Mouse (Mus musculus): ENCODE results near the gene Ybx2. TPM values are rescaled to one million over a fixed set of nuclear protein-coding genes. Genes with fewer than 3 reads are reported as not detected.

Ybx2 gene
- total RNA-seq, 2 experiments from 2014 or later: 5.0 TPM; not detected in 1

DNA sequence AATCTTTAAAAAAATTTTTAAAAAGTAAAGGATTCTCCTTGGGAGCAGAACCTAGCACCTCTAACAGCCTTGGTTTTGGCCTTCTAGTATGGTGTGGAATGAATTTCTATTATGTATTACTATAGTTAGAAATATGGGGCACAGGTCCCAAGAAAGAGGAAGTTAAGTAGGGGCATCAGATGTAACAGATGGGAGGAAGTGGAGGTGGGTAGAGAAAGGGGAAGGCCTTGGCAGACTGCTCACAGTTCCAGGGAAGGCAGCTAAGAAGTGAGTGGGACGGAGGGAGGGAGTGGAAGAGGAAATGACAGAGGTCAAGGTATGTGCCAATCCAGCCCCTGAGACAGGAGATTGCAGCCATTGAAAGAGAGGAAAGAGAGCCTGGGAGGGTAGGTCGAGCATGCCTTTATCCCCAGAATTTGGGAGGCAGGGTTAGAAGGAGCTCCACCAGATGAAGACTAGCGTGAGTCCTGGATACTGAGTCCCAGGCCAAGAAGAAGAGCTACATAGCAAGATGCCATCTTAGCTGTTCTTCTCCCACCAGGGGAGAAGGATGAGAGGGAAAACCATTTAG is 4.5 kb upstream of the Ybx2 start:
- ATAC-seq (replicated peaks; ENCODE audit: low FRiP score, poor library complexity, severe bottlenecking): no peak

DNA sequence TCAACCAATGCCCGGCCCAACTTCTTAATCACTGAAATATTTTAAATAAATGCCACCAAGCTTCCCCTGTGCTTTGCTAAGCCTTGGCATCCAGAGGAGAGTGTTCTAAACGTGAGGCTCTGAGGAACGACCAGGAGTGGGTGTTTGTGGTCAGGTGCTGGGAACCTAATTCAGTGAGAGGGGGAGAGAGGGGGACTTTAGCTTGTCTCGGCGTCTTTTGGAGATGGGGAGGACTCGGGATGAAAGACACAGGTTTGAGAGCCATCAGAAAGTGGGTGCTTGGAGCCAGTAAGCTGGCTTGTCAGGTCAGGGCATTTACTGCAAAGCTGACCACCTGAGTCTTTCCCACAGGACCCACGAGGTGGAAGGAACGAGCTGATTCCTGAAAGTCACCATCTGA is 3.8 kb upstream of the Ybx2 start:
- no peak for ATAC-seq (replicated peaks; ENCODE audit: low FRiP score, poor library complexity, severe bottlenecking)

DNA sequence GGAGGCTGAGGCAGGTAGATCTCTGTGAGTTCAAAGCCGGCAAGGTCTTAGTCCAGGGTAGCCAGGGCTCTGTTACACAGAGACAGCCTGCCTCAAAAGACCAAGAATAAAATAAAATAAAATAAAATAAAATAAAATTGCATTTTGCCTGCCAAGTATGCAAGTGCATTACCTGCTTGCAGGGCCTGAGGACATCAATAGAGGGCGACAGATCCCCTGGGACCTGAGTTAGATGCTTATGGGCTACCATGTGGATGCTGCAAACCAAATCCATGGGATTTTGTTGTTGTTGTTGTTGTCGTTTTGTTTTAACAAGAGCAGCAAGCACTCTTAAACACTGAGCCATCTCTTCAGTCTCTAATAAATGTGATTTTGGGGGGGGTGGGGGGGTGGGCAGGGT is 3.3 kb upstream of the Ybx2 start:
- no peak for ATAC-seq (replicated peaks; ENCODE audit: low FRiP score, poor library complexity, severe bottlenecking)

DNA sequence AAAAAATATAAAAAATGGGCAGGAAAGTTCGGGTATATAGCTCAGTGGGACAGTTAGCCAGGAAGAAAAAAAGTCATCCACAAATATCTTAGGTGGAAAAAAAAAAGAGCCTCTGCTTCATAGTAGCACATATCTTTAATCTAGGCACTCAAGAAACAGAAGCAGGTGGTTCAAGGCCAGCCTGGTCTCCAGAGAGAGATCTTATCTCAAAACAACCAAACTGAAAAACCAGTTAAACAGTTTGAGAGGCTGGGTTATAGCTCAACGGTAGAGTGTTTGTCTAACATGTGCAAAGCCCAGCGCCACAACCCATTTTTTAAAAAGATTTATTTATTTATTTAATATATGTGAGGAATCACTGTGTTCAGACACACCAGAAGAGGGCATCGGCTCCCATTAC is 2.5 kb upstream of the Ybx2 start:
- no peak for ATAC-seq (replicated peaks; ENCODE audit: low FRiP score, poor library complexity, severe bottlenecking)

DNA sequence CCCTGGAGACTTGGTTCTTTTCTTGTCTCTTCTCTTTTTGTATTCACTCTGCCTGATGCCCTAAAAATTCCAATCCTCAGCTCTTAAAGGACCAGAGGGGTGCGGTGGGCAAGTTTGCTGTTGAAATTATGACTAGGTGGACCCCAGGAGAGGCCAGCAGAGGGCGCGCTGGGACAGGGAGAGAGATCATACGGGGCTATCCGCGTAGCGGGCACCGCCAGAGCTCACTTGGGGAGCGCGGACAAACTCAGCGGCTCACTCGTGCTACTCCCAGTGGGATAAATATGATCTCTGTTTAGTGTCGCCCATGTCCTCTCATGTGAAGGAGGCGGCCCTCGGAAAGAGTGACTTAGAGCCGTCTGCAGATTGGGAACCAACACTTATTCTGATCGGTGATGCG is 1.4 kb upstream of the Ybx2 start:
- ATAC-seq (replicated peaks; ENCODE audit: low FRiP score, poor library complexity, severe bottlenecking): peak; percentile 79

DNA sequence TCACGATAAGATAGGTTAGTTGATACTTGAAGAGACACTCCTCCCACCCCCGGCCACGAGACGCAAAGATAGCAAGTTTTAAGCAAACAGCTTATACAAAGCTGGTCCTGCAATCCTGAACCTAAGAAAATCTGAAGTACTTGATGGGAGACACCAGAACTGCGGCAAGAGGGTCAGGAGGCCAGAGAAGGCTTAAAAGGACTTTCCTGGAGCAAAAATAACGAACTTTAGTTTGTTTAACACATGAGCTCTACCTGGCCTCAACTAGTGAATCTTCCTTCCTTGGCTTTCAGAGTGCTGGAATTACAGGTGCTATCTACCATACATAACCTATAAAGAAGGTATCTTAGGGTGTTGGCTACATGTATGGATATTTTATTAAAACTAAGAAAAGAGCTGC is 915 bp upstream of the Ybx2 start:
- ATAC-seq (replicated peaks; ENCODE audit: low FRiP score, poor library complexity, severe bottlenecking): no peak

DNA sequence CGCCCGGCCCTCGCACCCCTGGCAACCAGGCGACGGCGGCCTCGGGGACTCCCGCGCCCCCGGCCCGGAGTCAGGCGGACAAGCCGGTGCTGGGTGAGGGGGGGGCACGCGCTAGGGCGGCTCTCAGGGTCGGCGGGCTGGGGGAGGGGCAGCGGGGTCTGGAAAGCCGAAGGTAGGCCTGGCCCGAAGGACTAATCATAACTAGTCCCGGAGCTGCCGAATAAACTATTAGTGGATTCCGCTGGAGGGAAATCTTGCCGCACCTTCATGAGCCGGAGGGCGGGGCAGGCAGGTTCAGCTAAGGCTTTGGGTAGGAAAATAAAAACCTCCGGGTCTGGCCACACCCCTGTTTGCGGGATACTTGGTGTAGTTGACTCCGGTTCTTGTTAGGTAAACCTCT is 560 bp downstream of the Ybx2 start:
- no peak for ATAC-seq (replicated peaks; ENCODE audit: low FRiP score, poor library complexity, severe bottlenecking)

DNA sequence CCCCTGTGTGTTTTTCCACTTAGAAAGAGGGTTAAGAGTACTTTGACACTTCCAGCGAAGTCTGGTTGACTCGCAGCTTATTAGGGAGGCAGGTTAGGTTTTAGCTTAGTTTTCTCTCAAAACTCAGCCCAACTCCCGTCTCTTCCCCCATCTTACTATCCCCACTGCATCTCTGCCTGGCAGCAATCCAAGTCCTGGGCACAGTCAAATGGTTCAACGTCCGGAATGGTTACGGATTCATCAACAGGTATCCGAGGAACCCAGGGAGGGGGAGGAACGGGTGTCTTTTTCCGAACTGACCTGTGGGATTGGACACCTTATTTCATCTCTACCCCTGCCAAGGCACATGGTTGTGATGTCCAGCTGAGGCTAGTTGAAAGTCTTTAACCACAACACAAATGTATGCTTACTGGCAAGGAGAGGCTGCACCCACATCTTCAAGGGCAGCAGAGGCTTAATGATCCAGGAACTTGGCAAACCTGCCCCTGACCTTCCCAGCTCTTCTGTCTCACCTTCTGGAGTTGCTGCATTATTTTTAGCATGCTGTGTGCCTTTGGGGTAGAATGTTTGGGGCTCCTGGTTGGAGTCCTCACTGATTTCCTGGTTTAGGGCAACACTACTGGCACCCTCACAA is 1.2 kb downstream of the Ybx2 start:
- ATAC-seq (replicated peaks; ENCODE audit: low FRiP score, poor library complexity, severe bottlenecking): no peak

DNA sequence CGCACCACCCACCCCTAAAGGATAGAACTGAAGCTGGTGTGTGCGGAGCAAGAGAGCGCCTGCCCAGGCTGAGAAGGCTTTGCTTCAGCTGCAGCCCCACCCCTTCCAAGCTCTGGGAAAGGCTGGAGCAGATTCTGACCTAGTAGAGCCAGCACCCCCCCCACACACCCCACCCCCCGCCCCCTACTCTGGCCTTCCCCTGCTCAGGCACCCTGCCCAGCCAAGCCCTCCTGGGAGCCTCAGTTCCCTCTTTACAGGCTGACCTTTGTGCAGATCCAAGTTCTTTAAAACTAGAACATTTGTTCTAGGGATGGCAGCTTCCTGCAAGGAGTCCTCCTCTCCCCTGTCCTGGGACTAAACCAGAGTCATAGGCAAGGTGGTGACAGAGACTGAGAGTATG is 1.8 kb downstream of the Ybx2 start:
- no peak for ATAC-seq (replicated peaks; ENCODE audit: low FRiP score, poor library complexity, severe bottlenecking)

DNA sequence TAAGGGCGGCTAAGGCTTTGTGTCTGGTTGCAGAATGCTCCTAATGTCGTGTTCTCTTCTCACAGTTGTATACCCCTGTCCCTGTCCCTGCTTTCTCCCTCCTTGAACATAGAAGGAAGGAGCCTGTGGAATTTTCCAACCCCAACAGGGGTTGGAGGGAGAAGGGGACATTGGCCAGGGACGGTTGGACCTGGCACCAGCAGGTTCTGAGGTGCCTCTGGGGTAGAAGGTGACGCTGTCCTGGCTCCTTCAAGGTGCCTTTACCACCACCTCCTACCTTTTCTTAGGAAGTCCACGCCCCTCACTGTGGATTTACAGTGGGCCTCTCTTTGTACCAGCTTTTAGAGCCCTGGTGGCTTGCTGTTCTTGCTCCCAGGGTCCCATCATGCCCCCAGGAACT is 2.2 kb downstream of the Ybx2 start:
- ATAC-seq (replicated peaks; ENCODE audit: low FRiP score, poor library complexity, severe bottlenecking): no peak

DNA sequence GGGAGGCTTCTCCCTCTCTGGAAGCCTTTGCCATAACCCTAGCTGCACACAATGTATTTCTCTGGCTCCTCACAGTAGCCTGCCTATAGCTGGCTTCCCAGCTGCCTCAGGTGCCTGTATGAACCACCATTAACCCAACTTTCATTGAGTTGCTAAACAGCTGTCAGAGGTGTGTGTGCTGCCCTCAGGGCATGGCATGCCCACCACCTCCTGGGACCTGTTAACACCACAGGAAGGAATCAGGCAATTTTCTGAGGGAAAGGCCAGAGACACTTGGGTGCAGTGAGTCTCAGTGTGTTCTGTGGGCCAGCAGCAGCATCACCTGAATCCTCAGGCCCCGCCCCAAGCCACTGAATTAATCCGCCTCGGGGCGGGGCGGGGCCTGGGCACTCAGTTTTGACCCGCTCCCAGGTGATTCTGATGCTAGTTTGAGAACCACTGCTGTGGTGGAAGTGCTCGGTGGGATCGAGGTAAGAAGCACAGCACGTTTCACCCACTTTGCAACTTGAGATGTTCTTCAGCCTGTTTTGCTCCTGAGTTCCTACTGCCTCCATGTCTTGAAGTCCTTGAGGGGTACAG is 2.9 kb downstream of the Ybx2 start:
- no peak for ATAC-seq (replicated peaks; ENCODE audit: low FRiP score, poor library complexity, severe bottlenecking)

DNA sequence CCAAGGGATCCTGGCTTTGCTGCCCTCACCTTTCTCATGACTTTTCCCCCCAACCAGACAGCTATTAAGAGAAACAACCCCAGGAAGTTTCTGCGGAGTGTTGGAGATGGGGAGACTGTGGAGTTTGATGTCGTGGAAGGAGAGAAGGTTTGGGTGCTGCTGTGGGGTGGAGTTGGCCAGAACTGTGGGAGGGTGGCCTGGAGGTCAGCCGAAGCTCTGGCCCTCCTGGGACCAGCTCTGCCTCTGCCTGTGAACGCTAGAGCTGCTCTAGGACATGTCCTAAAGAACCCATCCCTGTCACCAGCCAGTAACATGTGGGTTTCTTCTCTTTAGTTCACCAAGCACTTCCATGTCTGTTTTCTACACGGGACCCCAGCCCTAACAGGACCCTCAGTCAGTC is 3.6 kb downstream of the Ybx2 start:
- no peak for ATAC-seq (replicated peaks; ENCODE audit: low FRiP score, poor library complexity, severe bottlenecking)

DNA sequence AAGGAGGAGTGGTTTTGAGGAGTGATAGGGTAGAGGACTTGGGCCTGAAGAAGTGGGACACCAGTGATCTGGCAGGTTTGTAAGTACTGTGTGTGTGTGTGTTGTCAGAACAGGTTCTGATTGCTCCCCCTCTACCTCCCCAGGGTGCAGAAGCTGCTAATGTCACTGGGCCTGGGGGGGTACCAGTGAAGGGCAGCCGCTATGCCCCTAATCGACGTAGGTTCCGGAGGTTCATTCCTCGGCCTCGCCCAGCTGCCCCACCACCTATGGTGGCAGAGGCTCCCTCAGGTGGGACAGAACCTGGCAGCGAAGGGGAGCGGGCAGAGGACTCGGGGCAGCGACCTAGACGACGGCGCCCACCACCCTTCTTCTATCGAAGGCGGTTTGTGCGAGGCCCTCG is 4.1 kb downstream of the Ybx2 start:
- ATAC-seq (replicated peaks; ENCODE audit: low FRiP score, poor library complexity, severe bottlenecking): no peak

DNA sequence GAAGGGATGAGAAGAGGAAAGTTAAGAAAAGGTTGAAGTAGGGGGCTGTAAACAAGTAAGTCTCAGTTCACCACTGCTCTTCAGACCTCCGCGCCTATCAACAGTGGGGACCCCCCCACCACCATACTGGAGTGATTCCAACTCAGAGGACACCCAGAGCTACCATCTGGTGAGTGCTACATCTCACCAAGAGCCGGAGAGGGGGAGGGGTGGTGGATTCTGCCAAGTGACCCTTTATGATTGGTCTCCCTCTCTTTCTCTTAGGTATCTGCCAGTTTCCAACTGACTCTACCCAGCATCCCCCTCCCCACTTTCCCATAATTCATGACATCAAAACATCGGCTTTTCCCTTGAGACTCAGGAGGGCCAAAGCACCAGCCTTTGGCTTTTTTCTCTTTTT is 5.4 kb downstream of the Ybx2 start:
- ATAC-seq (replicated peaks; ENCODE audit: low FRiP score, poor library complexity, severe bottlenecking): no peak

DNA sequence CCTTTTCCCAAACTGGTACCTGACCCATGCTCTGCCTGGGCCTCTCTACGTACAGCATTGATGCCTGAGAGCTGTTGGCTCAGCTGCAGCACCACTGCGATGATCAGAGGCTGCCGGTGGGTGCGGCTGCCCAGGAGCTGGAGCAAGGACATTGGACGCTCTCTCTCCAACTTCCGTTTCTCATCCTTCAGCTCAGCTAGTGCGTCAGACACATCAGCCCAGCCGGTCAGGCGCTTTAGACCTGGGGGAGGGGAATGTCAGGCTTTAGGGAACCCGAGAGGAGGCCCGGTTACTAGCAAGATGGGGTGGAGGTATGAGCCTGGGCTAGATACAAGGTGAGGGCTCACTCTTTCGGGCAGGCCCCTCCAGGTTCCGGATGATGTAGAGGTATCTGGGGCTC is 9.6 kb downstream of the Ybx2 start:
- no peak for ATAC-seq (replicated peaks; ENCODE audit: low FRiP score, poor library complexity, severe bottlenecking)

DNA sequence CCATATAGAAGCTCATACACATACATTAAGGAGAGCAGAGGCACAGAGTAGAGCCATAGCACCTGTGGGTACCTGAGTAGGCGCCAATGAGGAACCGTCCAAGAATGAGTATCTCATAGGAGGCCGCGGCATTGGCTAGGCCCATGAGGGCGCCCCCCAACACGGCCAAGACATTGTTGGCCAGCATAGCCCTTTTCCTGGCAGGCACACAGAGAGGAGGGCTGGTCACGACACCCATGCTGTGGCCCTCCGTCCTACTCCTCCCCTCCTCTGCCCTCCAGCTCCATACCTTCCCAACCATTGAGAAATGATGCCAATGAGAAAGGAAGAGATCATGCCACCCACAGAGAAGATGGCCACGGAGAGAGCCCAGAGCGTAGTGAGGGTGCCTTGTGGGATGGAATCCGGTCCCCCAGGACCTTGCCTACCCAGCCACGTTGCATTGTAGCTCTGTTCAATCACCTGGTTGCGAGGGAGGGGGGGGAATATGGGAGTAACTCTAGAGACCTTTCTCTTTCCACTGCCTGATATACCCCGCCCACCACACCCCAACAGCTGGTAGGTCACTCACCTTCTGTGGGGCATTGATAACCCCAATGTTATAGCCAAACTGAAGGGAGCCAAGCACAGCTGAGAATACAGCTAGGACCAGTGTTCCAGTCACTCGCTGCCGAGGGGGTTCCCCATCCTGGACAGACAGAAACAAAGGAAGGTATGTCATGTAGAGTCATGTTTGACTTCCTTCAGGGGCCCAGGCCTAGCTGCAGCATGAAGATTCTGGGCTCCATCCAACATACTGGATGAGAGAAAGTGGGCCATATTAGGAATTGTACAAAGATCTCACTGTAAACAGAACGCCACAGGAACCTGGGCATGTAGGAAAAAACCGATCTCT is 10.6 kb downstream of the Ybx2 start:
- peak; percentile 70 for ATAC-seq (replicated peaks; ENCODE audit: low FRiP score, poor library complexity, severe bottlenecking)

DNA sequence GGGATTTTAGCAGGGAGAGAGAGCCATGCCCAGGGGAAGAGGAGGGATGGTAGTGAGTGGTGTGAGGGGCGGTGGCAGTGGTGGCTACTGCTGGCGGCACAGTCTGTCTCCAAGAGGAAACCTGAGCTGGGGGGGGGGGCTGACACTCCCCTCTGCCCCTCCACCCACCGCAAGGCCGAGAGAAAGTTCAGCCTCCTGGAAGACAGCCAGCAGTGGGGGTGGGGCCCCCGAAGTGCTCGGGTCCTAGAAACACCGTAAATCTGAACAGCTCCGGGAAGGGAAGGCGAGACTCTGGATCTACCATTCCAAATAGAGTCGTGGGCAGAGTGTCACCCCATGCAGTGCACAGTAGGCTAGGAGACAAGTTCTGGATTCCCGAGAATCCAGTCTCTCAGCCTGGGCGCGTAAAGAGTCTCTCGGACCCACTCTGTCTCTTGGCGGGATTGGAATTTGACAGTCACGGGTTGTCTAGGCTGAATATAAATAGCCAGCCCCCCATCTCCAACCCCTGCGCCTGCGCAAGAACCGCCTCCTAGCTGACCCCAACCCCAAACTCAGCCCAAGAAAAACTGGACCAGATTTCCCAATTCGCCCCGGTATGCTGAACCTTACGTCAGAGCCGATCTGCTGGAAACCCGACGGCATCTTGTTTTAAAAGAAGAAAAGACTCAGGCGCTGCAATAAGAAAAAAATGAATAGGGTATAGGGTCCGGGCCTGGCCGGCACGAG is 11.9 kb downstream of the Ybx2 start:
- ATAC-seq (replicated peaks; ENCODE audit: low FRiP score, poor library complexity, severe bottlenecking): peak; percentile 20

DNA sequence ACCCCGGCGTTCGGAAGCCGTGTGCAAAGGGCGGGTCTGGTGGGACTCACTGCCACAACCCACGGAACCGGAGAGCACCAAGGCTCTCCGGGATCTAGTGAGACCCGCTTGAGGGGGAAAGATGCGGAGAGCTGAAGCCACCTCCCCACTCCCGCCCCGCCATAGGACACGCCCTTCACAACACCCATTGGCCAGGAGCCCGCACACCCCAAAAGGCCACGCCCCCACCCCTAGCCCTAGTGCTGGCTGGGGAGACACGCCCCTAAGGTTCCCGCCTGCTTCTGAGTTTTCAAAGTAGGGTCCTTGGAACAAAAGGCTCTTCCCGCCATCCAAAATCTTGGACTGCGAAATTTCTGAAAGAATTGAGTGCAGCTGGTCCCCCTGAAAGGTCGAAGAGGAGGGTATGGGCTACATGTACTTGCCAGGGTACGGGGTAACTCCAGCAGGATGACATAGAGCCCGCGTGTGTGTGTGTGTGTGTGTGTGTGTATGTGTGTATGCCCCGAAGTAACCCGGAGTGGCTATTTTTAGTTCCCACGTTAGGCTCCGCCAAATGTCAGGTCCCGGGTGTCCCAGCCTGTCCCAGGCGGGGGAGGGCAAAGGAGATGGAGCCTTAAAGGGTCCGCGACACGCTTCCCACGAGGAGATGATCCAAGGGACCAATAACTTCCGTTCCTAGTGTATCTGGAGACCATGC is 12.6 kb downstream of the Ybx2 start, which contains the start of gene Slc2a4:
TSS of gene Slc2a4 (minus strand) at position 123 of the 697 bp plus-strand sequence.
- peak; percentile 69 for ATAC-seq (replicated peaks; ENCODE audit: low FRiP score, poor library complexity, severe bottlenecking)

DNA sequence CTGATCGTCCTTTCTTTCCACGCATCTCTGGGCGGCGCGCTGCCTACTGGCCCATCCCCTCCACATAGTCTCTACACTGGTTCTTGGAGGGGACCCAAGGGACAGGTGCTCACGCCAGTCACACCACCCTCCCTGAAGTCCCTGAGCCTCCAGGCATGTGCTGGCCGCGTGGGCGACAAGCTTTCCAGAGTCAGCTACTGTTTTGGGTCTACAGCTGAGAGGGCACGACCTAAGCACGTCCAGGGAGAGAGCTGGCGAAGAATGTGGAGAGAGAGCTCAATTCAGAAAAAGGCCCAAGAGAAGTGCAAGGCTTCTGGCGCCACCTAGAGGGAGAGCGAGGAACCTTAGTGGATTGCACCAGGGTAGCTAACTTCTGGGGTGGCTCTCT is 13.2 kb downstream of the Ybx2 start:
- peak; percentile 58 for ATAC-seq (replicated peaks; ENCODE audit: low FRiP score, poor library complexity, severe bottlenecking)

Data from erythroblast, adult 5-6 weeks (primary cell).